Mouse (Mus musculus) myocyte (in vitro differentiated cells): ENCODE measurements around the gene Slc13a5. TPM values are rescaled to one million over a fixed set of nuclear protein-coding genes. Genes with fewer than 3 reads are reported as not detected.

Experiments
- H3K27me3 ChIP-seq: one replicate; pipeline ENCODE4 v1.6.1; 2011; ENCODE audit not compliant: control insufficient read depth, insufficient read depth, insufficient read length
- H3K36me3 ChIP-seq: one replicate; pipeline ENCODE4 v1.6.1; 2011; ENCODE audit not compliant: control insufficient read depth, insufficient read depth
- H3K4me2 ChIP-seq: one replicate; pipeline ENCODE4 v1.6.1; 2011; ENCODE audit warnings: low read depth, control low read depth
- H3K4me3 ChIP-seq: one replicate; pipeline ENCODE4 v1.5.1; 2011; ENCODE audit warnings: mild to moderate bottlenecking, control low read depth, moderate library complexity
- H3K79me2 ChIP-seq: one replicate; pipeline ENCODE4 v1.6.1; 2011; ENCODE audit not compliant: control insufficient read depth, insufficient read depth
- H3ac ChIP-seq: one replicate; pipeline ENCODE4 v1.6.1; 2011; ENCODE audit not compliant: control insufficient read depth, insufficient read length
- CEBPB ChIP-seq: IDR thresholded peaks from 2 replicates; pipeline ENCODE4 v1.6.1; 2011; ENCODE audit warnings: mild to moderate bottlenecking, moderate library complexity; ENCODE audit not compliant: poor library complexity, insufficient read depth, severe bottlenecking
- E2F4 ChIP-seq: IDR thresholded peaks from one replicate; pipeline ENCODE4 v1.6.1; 2011; ENCODE audit warnings: mild to moderate bottlenecking, control low read depth, moderate library complexity; ENCODE audit not compliant: insufficient read depth
- MAX ChIP-seq: IDR thresholded peaks from one replicate; pipeline ENCODE4 v1.6.1; 2011; ENCODE audit warnings: low read depth, mild to moderate bottlenecking, control low read depth
- MYOD1 ChIP-seq, 3 experiments: IDR thresholded peaks; one replicate each; pipeline ENCODE4 v1.6.1; 2011; ENCODE audit warnings: control low read depth in 2 of 3, low read depth in 2 of 3, mild to moderate bottlenecking in 2 of 3, moderate library complexity in 1 of 3; ENCODE audit not compliant: insufficient read length in 2 of 3, control insufficient read depth in 1 of 3
- MYOG ChIP-seq, 3 experiments: IDR thresholded peaks; one replicate each; pipeline ENCODE4 v1.6.1; 2011; ENCODE audit warnings: control low read depth in 2 of 3, low read depth in 2 of 3, mild to moderate bottlenecking in 2 of 3; ENCODE audit not compliant: insufficient read length in 2 of 3, control insufficient read depth in 1 of 3, insufficient read depth in 1 of 3
- POLR2A ChIP-seq: IDR thresholded peaks from one replicate; pipeline ENCODE4 v1.6.1; 2011; ENCODE audit warnings: low read depth, mild to moderate bottlenecking, control low read depth, moderate library complexity; ENCODE audit not compliant: insufficient read length
- POLR2AphosphoS2 ChIP-seq: IDR thresholded peaks from one replicate; pipeline ENCODE4 v1.6.1; 2011; ENCODE audit warnings: low read depth, control low read depth; ENCODE audit not compliant: insufficient read length
- REST ChIP-seq: IDR thresholded peaks from one replicate; pipeline ENCODE4 v1.6.1; 2011; ENCODE audit warnings: mild to moderate bottlenecking, control low read depth, moderate library complexity; ENCODE audit not compliant: insufficient read depth, insufficient read length
- SRF ChIP-seq: IDR thresholded peaks from one replicate; pipeline ENCODE4 v1.6.1; 2011; ENCODE audit warnings: low read depth; ENCODE audit not compliant: control insufficient read depth, insufficient read length
- TCF12 ChIP-seq: IDR thresholded peaks from one replicate; pipeline ENCODE4 v1.6.1; 2011; ENCODE audit warnings: mild to moderate bottlenecking, control low read depth; ENCODE audit not compliant: poor library complexity, insufficient read depth, severe bottlenecking
- TCF3 ChIP-seq: IDR thresholded peaks from one replicate; pipeline ENCODE4 v1.6.1; 2011; ENCODE audit warnings: low read depth, control low read depth; ENCODE audit not compliant: insufficient read length
- USF1 ChIP-seq: IDR thresholded peaks from one replicate; pipeline ENCODE4 v1.6.1; 2011; ENCODE audit warnings: low read depth, mild to moderate bottlenecking, control low read depth, moderate library complexity
- polyA plus RNA-seq: library from polyadenylated mRNA; unstranded; fragments of >200 nt; fragmentation: generic; extraction: Trizol; gene quantifications from one replicate; pipeline ENCODE4 v1.2.1, GENCODE M21; 2012; ENCODE audit warnings: missing spikeins

The Slc13a5 gene
- polyA plus RNA-seq, 1 experiment: 0.72 TPM

DNA sequence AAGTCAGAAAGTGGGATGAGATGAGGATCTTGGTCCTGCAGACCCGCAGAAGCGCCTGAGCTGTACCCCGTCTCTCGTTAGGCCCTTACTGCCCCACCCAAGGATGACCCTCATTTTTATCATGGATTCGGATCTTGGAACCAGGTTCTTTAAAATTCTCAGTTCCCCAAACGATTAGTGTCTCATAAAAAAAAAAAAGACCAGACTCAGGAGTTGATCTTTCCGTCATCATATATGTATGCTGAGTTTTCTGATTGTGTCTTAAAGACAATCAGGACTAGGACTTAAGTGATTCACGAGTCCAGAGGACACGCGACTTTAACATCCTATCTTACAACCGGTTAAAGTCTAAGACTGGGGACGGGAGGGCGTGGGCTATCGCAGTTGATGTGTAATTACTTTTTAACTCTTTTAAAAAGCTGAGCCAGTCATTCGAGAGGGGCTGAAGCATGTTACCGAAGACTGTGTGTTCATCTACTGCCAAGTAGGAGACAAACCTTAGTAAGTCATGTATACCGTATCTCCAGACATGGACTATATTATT is 59.1 kb downstream of the Slc13a5 start:
- TF ChIP-seq USF1 (no peak), MYOG (IDR thresholded peaks at IDR 0.05; ENCODE audit: control insufficient read depth in 1 of 3, insufficient read depth in 1 of 3, insufficient read length in 2 of 3, low read depth in 2 of 3) (no peak), TCF12 (no peak), POLR2A (no peak), TCF3 (no peak), REST (no peak), MAX (no peak), POLR2AphosphoS2 (no peak), E2F4 (no peak), MYOD1 (IDR thresholded peaks at IDR 0.05; ENCODE audit: control insufficient read depth in 1 of 3, insufficient read length in 2 of 3, low read depth in 2 of 3) (no peak), SRF (no peak), CEBPB (no peak)
- Histone ChIP-seq H3ac (peak overlapping the region; percentile 71), H3K27me3 (no peaks in the 10 kb centered on the region), H3K4me3 (peak overlapping the region; percentile 98), H3K4me2 (peak overlapping the region; percentile 77), H3K36me3 (peaks cover 14% of the 10 kb centered on the region), H3K79me2 (peaks cover 43% of the 10 kb centered on the region)

DNA sequence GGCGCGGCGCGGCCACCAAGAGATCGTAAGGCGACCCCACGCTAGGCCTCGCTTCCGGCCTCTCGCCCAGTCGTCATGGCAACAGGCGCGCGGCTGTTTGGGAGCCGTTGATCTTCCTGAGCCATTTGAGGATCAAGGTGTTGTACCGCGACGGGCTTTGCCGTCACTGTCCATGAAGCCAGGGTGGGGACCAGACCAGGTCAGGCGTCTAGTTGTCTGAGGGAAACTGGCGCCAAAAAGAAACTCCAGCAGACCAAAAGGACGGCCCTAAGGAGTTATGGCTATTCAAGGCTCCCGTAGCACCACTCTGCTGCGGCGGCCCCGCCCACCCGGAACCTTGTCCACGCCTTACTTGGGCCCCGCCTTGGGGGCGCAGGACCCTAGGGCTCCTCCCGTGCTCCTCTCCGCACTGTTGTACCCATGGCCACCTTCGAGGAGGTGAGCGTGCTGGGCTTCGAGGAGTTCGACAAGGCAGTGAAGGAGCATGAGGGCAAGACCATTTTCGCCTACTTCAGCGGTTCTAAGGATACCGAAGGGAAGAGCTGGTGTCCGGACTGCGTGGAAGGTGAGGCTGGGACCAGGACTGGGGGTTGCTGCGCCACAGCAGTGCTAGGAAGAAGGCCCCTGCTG is 59.7 kb downstream of the Slc13a5 start, which contains the start of the genes 4933427D14Rik and Txndc17:
Gene 4933427D14Rik, minus strand, starts transcription at position 256 of the 630 bp plus-strand sequence.
Gene Txndc17, plus strand, starts transcription at position 344 of the 630 bp plus-strand sequence.
- Histone ChIP-seq H3K36me3 (peaks cover 12% of the 10 kb centered on the region), H3K4me2 (peak within 1 kb of the TSS; percentile 81), H3K27me3 (no peaks in the 10 kb centered on the region), H3K79me2 (peaks cover 43% of the 10 kb centered on the region), H3ac (peak within 1 kb of the TSS; percentile 71), H3K4me3 (peak within 1 kb of the TSS; percentile 98)
- TF ChIP-seq USF1 (no peak), SRF (peak; percentile 76), MAX (no peak), CEBPB (no peak), MYOD1 (IDR thresholded peaks at IDR 0.05; ENCODE audit: control insufficient read depth in 1 of 3, insufficient read length in 2 of 3, low read depth in 2 of 3) (no peak), REST (no peak), MYOG (IDR thresholded peaks at IDR 0.05; ENCODE audit: control insufficient read depth in 1 of 3, insufficient read depth in 1 of 3, insufficient read length in 2 of 3, low read depth in 2 of 3) (peak in 1 of 3 experiments; percentile 8), POLR2AphosphoS2 (peak; percentile 85), TCF12 (no peak), E2F4 (no peak), POLR2A (peak; percentile 94), TCF3 (no peak)

DNA sequence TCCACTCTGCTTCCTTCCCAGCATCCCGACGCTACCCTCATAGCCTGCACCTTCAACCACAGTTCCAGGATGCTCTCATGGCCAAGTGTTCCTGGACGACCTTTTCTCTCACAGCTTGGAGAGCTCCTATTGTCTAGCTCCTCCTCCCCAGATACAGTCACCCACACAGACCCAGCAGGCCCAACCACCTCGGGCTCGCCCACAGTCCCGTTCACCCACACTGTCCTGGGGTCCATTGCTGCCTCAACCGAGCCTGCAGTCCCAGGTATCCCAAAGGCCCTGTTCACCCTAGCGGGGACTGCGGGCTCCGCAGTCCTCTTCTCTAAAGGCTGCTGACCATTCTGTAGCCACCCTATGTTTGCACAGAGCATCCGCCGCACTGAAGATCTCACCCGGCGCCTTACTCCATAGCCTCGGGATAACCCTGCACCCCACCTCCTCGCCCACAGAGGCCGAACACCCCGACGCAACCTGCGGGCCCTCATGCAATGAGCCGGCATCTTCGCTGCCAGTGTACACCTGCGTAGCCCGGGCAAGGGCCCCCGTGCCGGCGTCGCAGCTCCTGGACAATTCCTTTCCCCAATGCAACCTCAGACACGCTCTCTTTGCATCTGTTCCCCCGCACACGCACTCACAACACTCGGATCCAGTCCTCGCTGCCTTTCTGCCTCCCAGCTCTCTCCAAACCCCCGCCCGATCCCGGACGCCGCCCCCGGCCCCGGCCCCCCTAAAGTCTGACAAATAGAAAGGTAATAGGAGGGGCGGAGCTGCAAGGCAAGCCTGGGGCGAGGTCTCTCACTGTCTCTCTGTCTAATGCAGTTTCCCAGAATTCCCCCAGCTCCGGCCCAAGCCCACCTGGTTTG is 60.5 kb downstream of the Slc13a5 start, which contains the start of gene Gm43951:
Gene Gm43951, minus strand, starts transcription at position 500 of the 863 bp plus-strand sequence.
- H3K36me3 ChIP-seq: peaks cover 12% of the 10 kb centered on the region
- TF ChIP-seq POLR2A (peak; percentile 20), MYOD1 (IDR thresholded peaks at IDR 0.05; ENCODE audit: control insufficient read depth in 1 of 3, insufficient read length in 2 of 3, low read depth in 2 of 3) (peak in 1 of 3 experiments; percentile 10), E2F4 (no peak), SRF (no peak)

DNA sequence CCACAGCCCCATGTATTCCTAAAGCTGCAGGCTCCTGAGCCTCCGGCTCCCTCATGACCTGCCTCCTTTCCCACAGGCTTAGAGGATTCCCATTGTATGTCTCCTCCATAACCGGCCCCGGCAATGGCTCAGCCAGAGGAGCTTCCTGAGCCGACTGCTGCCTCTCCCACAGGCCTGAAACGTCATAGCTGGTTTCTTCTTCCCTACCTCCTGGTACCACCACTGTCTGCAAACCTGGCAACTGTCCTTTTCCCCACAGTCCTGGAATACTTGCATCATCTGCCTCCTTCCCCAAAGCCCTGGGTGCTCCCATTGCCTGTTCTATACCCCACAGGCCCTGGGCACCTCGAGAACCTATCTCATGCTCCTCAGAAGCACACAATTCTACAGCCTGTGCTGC is 61.8 kb downstream of the Slc13a5 start:
- no peak overlapping the region for H3K4me2 ChIP-seq
- no peak overlapping the region for H3ac ChIP-seq
- H3K4me3 ChIP-seq: peak overlapping the region; percentile 98
- peaks cover 43% of the 10 kb centered on the region for H3K79me2 ChIP-seq
- TF ChIP-seq POLR2A: no peak
- no peak for TF ChIP-seq E2F4
- TF ChIP-seq MAX: no peak
- TF ChIP-seq TCF12: no peak
- no peak for TF ChIP-seq REST
- no peak for TF ChIP-seq POLR2AphosphoS2
- no peak for TF ChIP-seq TCF3
- no peak for TF ChIP-seq MYOG (IDR thresholded peaks at IDR 0.05; ENCODE audit: control insufficient read depth in 1 of 3, insufficient read depth in 1 of 3, insufficient read length in 2 of 3, low read depth in 2 of 3)
- no peak for TF ChIP-seq USF1
- TF ChIP-seq SRF: no peak
- no peak for TF ChIP-seq MYOD1 (IDR thresholded peaks at IDR 0.05; ENCODE audit: control insufficient read depth in 1 of 3, insufficient read length in 2 of 3, low read depth in 2 of 3)
- no peak for TF ChIP-seq CEBPB
- peaks cover 6% of the 10 kb centered on the region for H3K36me3 ChIP-seq
- H3K27me3 ChIP-seq: no peaks in the 10 kb centered on the region

More for the DNA sequence above, 60.5 kb downstream of the Slc13a5 start, which contains the start of gene Gm43951:
- H3K4me3 ChIP-seq: peak within 1 kb of the TSS; percentile 98
- no peaks in the 10 kb centered on the region for H3K27me3 ChIP-seq
- peaks cover 43% of the 10 kb centered on the region for H3K79me2 ChIP-seq
- H3ac ChIP-seq: peak within 1 kb of the TSS; percentile 71
- H3K4me2 ChIP-seq: peak within 1 kb of the TSS; percentile 81
